Mouse (Mus musculus): ENCODE measurements around the gene Olfr57. TPM values are rescaled to one million over a fixed set of nuclear protein-coding genes. Genes with fewer than 3 reads are reported as not detected.

Gene Olfr57
- total RNA-seq (2023) = not detected

DNA sequence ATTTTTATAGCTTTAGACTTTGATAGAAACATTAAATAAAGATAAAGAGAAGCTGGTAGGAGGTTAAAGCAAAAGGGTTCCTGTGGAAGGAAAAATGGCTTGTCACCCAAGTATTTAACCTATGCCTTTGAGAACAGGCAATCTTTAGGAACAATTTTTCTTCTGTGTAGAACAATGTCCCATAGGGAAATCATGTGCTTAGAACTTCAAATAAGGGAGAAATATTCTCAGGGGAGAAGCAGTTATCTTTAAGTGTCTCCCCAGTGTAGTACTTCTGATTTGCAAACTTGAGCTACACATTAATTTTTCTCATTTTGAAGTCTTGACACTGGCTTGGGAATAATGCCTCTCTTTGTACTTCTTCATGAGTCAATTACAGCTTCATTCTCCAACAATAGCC lies at the start of gene Olfr57:
Gene Olfr57, plus strand, starts transcription at position 301 of the 400 bp plus-strand sequence.

DNA sequence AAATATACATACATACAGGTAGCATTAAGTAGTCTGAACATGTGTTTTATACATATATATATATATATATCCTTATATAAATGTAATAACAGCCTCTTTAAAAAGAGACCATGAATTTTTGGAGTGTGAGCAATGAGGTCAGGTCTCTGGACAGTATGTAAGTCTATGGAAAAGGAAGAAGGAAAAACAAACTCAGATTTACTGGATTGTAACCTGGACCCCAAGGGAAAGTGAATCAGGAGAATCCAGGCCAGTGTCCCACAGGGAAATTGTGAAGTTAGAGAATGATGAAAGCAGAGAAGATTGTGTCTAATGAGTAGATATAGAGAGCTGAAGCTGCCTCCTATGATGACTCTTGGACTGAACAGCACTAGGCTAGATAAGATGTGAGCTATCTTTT lies 47.8 kb upstream of the Olfr57 start, which contains the start of gene Olfr1352:
Gene Olfr1352, plus strand, starts transcription at position 301 of the 400 bp plus-strand sequence.

DNA sequence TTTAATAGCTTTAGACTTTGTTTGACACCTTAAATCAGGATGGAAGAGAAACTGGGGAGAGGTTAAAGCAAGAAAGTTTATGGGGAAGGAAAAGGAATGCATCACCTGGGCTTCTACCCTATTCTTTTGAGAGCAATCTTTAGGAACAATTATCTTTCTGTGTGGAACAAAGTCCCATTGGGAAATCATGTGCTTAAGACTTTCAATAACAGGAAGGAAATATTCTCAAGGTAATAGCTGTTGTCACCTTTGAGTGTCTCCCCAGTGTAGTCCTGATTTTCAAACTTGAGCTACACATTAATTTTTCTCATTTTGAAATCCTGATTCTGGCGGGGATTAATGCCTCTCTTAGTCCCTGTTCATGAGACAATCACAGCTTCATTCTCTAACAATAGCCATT lies 16.4 kb upstream of the Olfr57 start, which contains the start of gene Olfr1351:
Gene Olfr1351, plus strand, starts transcription at position 301 of the 400 bp plus-strand sequence.

Other genes starting within 250 kb of the Olfr57 start
- not detected for gene Slc1a6, start 248.2 kb upstream of the Olfr57 start, total RNA-seq (2023)
- gene Olfr1356, start 176.6 kb upstream of the Olfr57 start, total RNA-seq (2023) = not detected
- not detected for gene Olfr1355, start 153.2 kb upstream of the Olfr57 start, total RNA-seq (2023)
- gene Olfr1354, start 115.6 kb upstream of the Olfr57 start, total RNA-seq (2023) = not detected
- gene Olfr8, start 78.1 kb upstream of the Olfr57 start, total RNA-seq (2023) = not detected
- gene Olfr1353, start 65.4 kb upstream of the Olfr57 start, total RNA-seq (2023) = not detected
- gene Olfr1352, start 47.7 kb upstream of the Olfr57 start, total RNA-seq (2023) = not detected
- not detected for gene Olfr1351, start 16.3 kb upstream of the Olfr57 start, total RNA-seq (2023)
- 10 to 100 TPM; 19.5 to 22.8 TPM for gene 2610008E11Rik, start 68.9 kb downstream of the Olfr57 start, total RNA-seq (2023)
- gene Vmn2r80, start 120.0 kb downstream of the Olfr57 start, total RNA-seq (2023) = not detected
- not detected for gene Vmn2r81, start 219.0 kb downstream of the Olfr57 start, total RNA-seq (2023)